Mouse (Mus musculus) testis, adult 2 months (tissue): ENCODE data around the gene Zc3h10.

Source experiments
- CTCF ChIP-seq: fragments of 200-500 bp; IDR thresholded peaks from 2 replicates; pipeline ENCODE4 v1.5.1; 2012; ENCODE audit warnings: low read depth, mild to moderate bottlenecking, inconsistent platforms, low read length, moderate library complexity; ENCODE audit not compliant: control insufficient read depth, insufficient read depth, insufficient replicate concordance
- POLR2A ChIP-seq: fragments of 200-500 bp; IDR thresholded peaks from 2 replicates; pipeline ENCODE4 v1.6.1; 2012; ENCODE audit warnings: low read depth, mild to moderate bottlenecking, inconsistent platforms, low read length, moderate library complexity; ENCODE audit not compliant: control insufficient read depth

GRCm38 (mm10) chr10:128579298-128579697 is 31.7 kb upstream of the Zc3h10 start:
- TF ChIP-seq CTCF (no peak), POLR2A (no peak)
